Mouse (Mus musculus): ENCODE measurements around the gene Mgat5. TPM values are rescaled to one million over a fixed set of nuclear protein-coding genes. Genes with fewer than 3 reads are reported as not detected.

Mgat5 gene
- polyA plus RNA-seq, 2 experiments = 6.6 to 8.4 TPM

GRCm38 (mm10) chr1:127369538-127369937 lies 164.7 kb downstream of the Mgat5 start:
- Histone ChIP-seq H3K27ac (replicated peaks; ENCODE audit: low read depth, low read length) (no peak overlapping the region), H3K4me3 (replicated peaks; ENCODE audit: low read length) (no peak overlapping the region), H3K36me3 (ENCODE audit: control insufficient read depth, insufficient read depth, low read length) (peaks cover 16% of the 10 kb centered on the region), H3K27me3 (ENCODE audit: control insufficient read depth, insufficient read depth, low read length) (no peaks in the 10 kb centered on the region), H3K9me3 (ENCODE audit: control insufficient read depth, low read length) (no peaks in the 10 kb centered on the region), H3K4me2 (replicated peaks; ENCODE audit: low read depth, low read length, severe bottlenecking) (no peak overlapping the region), H3K4me1 (ENCODE audit: control insufficient read depth, insufficient read depth, low read length) (no peaks in the 10 kb centered on the region), H3K9ac (ENCODE audit: low read depth, low read length, severe bottlenecking) (no peak overlapping the region)
- no peak for DNase-seq (ENCODE audit: low spot score)
- no peak for TF ChIP-seq POLR2A (IDR thresholded peaks at IDR 0.05; ENCODE audit: borderline replicate concordance, extremely low read depth, insufficient read depth, insufficient read length)
- ATAC-seq (ENCODE audit: low FRiP score, low read depth) = no peak
- WGBS = 93% methylated on average over 5 of the region's 5 CpGs

- Histone ChIP-seq H3K4me2 (replicated peaks; ENCODE audit: low read depth, low read length, severe bottlenecking) (no peak overlapping the region), H3K9ac (ENCODE audit: low read depth, low read length, severe bottlenecking) (no peak overlapping the region), H3K27ac (replicated peaks; ENCODE audit: low read depth, low read length) (no peak overlapping the region), H3K4me1 (ENCODE audit: control insufficient read depth, insufficient read depth, low read length) (no peaks in the 10 kb centered on the region), H3K4me3 (replicated peaks; ENCODE audit: low read length) (no peak overlapping the region), H3K9me3 (ENCODE audit: control insufficient read depth, low read length) (no peaks in the 10 kb centered on the region), H3K27me3 (ENCODE audit: control insufficient read depth, insufficient read depth, low read length) (no peaks in the 10 kb centered on the region), H3K36me3 (ENCODE audit: control insufficient read depth, insufficient read depth, low read length) (peaks cover 5% of the 10 kb centered on the region)
- ATAC-seq (ENCODE audit: low FRiP score, low read depth) (no peak), DNase-seq (ENCODE audit: low spot score) (no peak)
- TF ChIP-seq POLR2A (IDR thresholded peaks at IDR 0.05; ENCODE audit: borderline replicate concordance, extremely low read depth, insufficient read depth, insufficient read length) = no peak
- whole genome bisulfite sequencing = 36% methylated on average over 4 of the region's 4 CpGs
These were observed 167.3 kb downstream of the Mgat5 start for GRCm38 (mm10) chr1:127372096-127372495.

- no peak overlapping the region for H3K9ac ChIP-seq (ENCODE audit: low read depth, low read length, severe bottlenecking)
- H3K9me3 ChIP-seq (ENCODE audit: control insufficient read depth, low read length) = no peaks in the 10 kb centered on the region
- TF ChIP-seq POLR2A (IDR thresholded peaks at IDR 0.05; ENCODE audit: borderline replicate concordance, extremely low read depth, insufficient read depth, insufficient read length) = no peak
- no peak overlapping the region for H3K27ac ChIP-seq (replicated peaks; ENCODE audit: low read depth, low read length)
- H3K27me3 ChIP-seq (ENCODE audit: control insufficient read depth, insufficient read depth, low read length) = no peaks in the 10 kb centered on the region
- H3K4me3 ChIP-seq (replicated peaks; ENCODE audit: low read length) = no peak overlapping the region
- WGBS = 69% methylated on average over 5 of the region's 5 CpGs
- ATAC-seq (ENCODE audit: low FRiP score, low read depth) = no peak
- DNase-seq (ENCODE audit: low spot score) = no peak
- no peaks in the 10 kb centered on the region for H3K4me1 ChIP-seq (ENCODE audit: control insufficient read depth, insufficient read depth, low read length)
- H3K4me2 ChIP-seq (replicated peaks; ENCODE audit: low read depth, low read length, severe bottlenecking) = no peak overlapping the region
- no peaks in the 10 kb centered on the region; the same call in 1 of the 2 replicates for H3K36me3 ChIP-seq (ENCODE audit: control insufficient read depth, insufficient read depth, low read length)
These were observed 168.7 kb downstream of the Mgat5 start for GRCm38 (mm10) chr1:127373559-127373958.

- no peak for TF ChIP-seq POLR2A (IDR thresholded peaks at IDR 0.05; ENCODE audit: borderline replicate concordance, extremely low read depth, insufficient read depth, insufficient read length)
- no peaks in the 10 kb centered on the region for H3K9me3 ChIP-seq (ENCODE audit: control insufficient read depth, low read length)
- no peak overlapping the region for H3K27ac ChIP-seq (replicated peaks; ENCODE audit: low read depth, low read length)
- H3K36me3 ChIP-seq (ENCODE audit: control insufficient read depth, insufficient read depth, low read length) = no peaks in the 10 kb centered on the region; the same call in 1 of the 2 replicates
- H3K4me1 ChIP-seq (ENCODE audit: control insufficient read depth, insufficient read depth, low read length) = no peaks in the 10 kb centered on the region
- no peak overlapping the region for H3K4me3 ChIP-seq (replicated peaks; ENCODE audit: low read length)
- no peak for ATAC-seq (ENCODE audit: low FRiP score, low read depth)
- DNase-seq (ENCODE audit: low spot score) = no peak
- WGBS = 47% methylated on average over 3 of the region's 3 CpGs
- no peak overlapping the region for H3K4me2 ChIP-seq (replicated peaks; ENCODE audit: low read depth, low read length, severe bottlenecking)
- H3K9ac ChIP-seq (ENCODE audit: low read depth, low read length, severe bottlenecking) = no peak overlapping the region
- H3K27me3 ChIP-seq (ENCODE audit: control insufficient read depth, insufficient read depth, low read length) = no peaks in the 10 kb centered on the region
These were observed 169.3 kb downstream of the Mgat5 start for GRCm38 (mm10) chr1:127374157-127374556.

DNA sequence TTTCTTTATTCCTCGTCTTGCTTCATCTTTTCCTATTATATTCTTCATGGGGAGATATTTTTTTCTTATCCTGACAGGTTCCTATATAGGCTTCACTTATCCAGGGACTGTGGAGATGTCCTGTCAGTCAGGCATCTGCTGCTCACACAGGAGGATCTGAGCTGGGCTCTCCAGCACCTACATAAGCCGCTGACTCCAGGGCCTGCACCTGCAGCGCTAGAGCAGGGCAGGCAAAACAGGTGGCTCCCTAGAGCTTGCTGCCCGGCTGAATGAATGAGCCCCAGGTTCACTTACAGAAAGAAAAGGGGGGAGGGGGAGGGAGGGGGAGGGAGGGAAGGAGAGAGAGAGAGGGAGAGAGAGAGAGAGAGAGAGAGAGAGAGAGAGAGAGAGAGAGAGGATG lies 175.3 kb downstream of the Mgat5 start:
- H3K4me2 ChIP-seq (replicated peaks; ENCODE audit: low read depth, low read length, severe bottlenecking) = no peak overlapping the region
- TF ChIP-seq POLR2A (IDR thresholded peaks at IDR 0.05; ENCODE audit: borderline replicate concordance, extremely low read depth, insufficient read depth, insufficient read length) = no peak
- ATAC-seq (ENCODE audit: low FRiP score, low read depth) (no peak), DNase-seq (ENCODE audit: low spot score) (no peak)
- no peak overlapping the region for H3K27ac ChIP-seq (replicated peaks; ENCODE audit: low read depth, low read length)
- H3K9ac ChIP-seq (ENCODE audit: low read depth, low read length, severe bottlenecking) = no peak overlapping the region
- H3K27me3 ChIP-seq (ENCODE audit: control insufficient read depth, insufficient read depth, low read length) = no peaks in the 10 kb centered on the region
- no peak overlapping the region for H3K4me3 ChIP-seq (replicated peaks; ENCODE audit: low read length)
- 37% methylated on average over 4 of the region's 4 CpGs for WGBS
- H3K36me3 ChIP-seq (ENCODE audit: control insufficient read depth, insufficient read depth, low read length) = peaks cover 9% of the 10 kb centered on the region
- H3K9me3 ChIP-seq (ENCODE audit: control insufficient read depth, low read length) = no peaks in the 10 kb centered on the region
- no peaks in the 10 kb centered on the region for H3K4me1 ChIP-seq (ENCODE audit: control insufficient read depth, insufficient read depth, low read length)
